Mouse (Mus musculus) layer of hippocampus, adult 9-10 months (tissue): ENCODE data around the gene Ube2s.
"Not testable (repeated sequence)": the region's sequence is repeated elsewhere in the genome, so short reads cannot be mapped to it uniquely, and the experiment has no call there.

Experiments used
- DNase-seq: peaks from one replicate; pipeline ENCODE4 v3.0.0; 2022; ENCODE audit warnings: low spot score

Gene Ube2s

GRCm38 (mm10) chr7:4812303-4813104 lies at the start of gene Ube2s:
Ube2s (minus strand) TSS chr7:4812590.
- DNase-seq, result peak; percentile 98

DNA sequence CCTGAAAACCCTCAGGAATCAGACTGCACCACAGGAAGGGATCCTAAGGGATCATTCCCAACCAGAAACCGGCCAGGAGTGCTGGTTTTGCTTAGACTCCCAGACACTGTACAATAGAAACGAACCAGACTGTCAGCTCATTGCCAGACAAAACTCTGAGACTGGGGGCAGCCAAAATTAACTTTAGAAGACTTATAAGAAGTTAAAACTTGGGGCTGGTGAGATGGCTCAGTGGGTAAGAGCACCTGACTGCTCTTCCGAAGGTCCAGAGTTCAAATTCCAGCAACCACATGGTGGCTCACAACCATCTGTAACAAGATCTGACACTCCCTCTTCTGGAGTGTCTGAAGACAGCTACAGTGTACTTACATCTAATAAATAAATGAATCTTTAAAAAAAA lies 48.5 kb upstream of the Ube2s start:
- DNase-seq, result not testable (repeated sequence)

DNA sequence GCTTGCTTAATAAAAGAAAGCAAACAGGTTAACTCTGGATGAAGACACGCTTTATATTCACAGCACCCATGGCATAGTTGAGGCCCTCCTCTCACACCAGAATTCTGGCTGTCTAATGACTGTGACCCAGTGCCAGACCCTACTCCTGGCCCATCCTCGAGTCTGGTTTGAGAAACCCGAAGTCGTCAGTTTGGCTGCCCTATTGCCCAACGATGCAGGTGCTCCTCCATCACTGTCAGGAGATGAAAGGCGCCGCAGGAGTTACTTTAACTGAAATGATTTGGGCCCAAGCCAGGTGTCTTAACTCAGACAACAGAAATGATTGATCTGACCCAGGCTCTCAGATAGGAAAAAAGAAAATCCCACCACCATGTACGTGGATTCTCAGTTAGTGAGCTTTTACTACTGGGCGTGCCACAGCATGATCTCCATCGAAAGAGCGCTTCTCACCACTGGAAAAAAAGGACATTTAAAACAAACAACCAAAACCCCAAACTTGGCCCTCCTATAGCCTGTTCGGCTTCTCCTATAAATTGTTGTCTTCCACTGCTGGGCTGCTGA lies 47.1 kb upstream of the Ube2s start:
- DNase-seq, result no peak

GRCm38 (mm10) chr7:4857321-4857720 lies 44.9 kb upstream of the Ube2s start:
- DNase-seq, result no peak

DNA sequence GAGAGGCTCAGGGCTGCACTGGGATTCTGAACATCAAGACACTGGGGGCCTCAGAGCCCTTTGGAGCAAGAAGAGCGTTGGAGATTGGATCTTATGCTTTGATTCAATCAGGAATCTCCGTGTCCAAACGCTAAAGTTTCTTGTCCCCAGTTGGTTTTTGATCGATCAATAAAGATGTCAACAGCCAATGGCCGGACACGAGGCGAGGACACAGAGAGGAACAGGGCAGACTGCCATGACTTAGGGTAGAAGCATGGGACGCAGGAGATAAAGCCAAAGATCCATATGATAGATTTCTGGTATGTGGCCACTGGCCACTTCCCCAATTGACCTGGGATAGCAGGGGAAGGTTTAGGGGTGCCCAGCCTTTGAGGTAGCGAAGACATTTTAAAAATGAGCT lies 44.1 kb upstream of the Ube2s start:
- DNase-seq, result no peak

DNA sequence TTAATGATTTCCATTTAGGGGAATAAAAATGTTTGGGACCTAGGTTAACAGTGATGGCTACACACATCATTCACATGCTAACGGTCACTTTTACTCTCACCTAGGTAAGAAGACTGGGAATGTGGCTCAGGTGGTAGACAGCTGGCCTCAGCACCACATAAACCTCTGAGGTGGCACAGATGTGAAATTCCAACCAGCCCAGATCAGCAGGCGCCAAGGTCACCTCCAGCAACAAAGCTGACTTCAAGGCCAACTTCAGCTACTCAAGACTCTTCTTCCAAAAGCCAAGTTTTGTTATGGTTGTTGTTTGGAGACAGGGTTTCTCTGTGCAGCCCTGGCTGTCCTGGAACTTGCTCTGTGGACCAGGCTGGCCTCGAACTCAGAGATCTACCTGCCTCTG lies 41.2 kb upstream of the Ube2s start:
- no peak for DNase-seq

- no peak for DNase-seq
Observed at GRCm38 (mm10) chr7:4851315-4851688, 38.9 kb upstream of the Ube2s start.

- no peak for DNase-seq
Observed at GRCm38 (mm10) chr7:4850621-4851314, 38.4 kb upstream of the Ube2s start.

- no peak for DNase-seq
Observed at GRCm38 (mm10) chr7:4849372-4849771, 37.0 kb upstream of the Ube2s start.

- peak; percentile 76 for DNase-seq
Observed at GRCm38 (mm10) chr7:4844917-4845309, 32.5 kb upstream of the Ube2s start.

- DNase-seq, result no peak
Observed at GRCm38 (mm10) chr7:4844245-4844916, 32.0 kb upstream of the Ube2s start, which contains the start of gene Shisa7. Shisa7 (minus strand) TSS chr7:4844696.

GRCm38 (mm10) chr7:4843604-4844244 lies 31.3 kb upstream of the Ube2s start:
- DNase-seq, result no peak

DNA sequence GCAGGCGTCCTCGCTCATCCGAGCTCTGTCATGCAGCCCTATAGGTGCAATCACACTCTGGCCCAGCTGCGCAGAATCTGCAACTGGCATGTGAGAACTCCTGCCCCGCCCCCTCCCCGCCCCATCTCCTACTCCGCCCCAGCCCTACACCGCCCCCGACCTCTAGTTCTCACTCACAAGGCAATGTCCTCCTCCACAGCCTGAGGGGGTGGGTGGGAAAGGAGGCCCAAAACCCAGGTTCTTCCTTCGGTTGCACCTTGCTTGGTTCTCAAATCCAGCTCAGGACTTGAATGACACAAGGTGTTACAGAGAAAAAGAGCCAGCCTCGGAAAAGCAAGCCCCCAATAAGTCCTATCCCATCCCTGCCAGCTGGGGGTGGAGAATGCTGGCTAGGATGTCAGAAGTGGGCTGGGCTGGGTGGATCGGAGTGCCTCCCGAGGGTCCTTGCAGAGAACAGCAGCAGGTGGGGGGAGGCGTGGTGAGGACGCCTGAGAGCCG lies 30.3 kb upstream of the Ube2s start:
- DNase-seq, result no peak

DNA sequence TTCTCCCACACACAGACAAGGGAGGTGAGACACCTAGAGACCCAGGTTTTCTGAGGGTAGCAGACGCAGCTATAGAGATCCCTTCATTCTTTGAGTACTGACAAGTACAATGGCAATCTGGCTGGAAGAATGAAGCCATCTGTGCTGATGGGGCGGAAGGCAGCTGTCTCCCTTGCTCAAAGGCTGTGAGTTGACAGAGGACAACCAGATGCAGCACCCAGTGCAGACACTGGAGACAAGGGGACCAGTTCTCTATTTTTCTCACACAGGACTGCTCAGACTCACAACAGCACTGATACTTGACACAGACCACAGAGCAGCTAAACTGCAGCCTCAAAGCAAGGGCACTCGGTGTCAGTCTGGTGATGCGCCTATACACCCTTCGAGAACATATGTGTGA lies 29.7 kb upstream of the Ube2s start:
- DNase-seq, result peak; percentile 67

GRCm38 (mm10) chr7:4837639-4838038 lies 25.2 kb upstream of the Ube2s start:
- DNase-seq, result no peak

GRCm38 (mm10) chr7:4836351-4836792 lies 24.0 kb upstream of the Ube2s start:
- no peak for DNase-seq

DNA sequence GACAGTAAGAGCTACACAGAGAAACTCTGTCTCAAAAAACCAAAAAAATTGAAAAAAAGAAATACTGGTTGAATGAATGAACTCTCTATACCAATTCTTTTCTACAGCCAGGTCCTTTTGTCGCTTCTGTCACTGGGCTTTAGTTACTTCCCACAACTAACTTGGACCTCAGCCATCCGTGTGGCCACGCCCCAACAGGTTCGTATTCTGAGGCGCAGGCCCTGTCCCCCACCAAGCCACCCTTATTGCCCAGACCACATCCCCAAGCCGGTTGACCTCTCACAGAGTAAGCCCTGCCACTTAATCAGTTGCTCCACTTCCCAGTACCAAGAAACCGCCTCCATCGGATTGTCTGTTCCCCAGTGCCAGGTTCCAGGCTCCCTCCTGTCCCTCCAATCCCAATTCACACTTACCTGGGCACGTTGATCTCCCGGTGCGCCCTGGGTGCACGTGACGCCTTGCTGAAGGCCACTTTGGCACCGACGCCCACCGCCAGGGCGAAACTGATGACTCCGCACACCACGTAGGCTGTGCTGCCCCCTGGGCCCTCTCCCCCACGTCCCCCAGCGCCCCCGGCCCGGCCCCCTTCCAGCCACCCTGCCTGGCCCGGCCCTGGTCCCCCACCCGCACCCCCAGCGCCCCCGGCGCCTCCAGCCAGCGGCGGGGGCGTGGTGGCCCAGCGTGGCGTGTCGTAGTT lies 23.4 kb upstream of the Ube2s start:
- DNase-seq, result no peak

- no peak for DNase-seq
Observed at GRCm38 (mm10) chr7:4830476-4830875, 18.1 kb upstream of the Ube2s start.

GRCm38 (mm10) chr7:4825365-4825764 lies 13.0 kb upstream of the Ube2s start:
- DNase-seq, result no peak

- no peak for DNase-seq
Observed at GRCm38 (mm10) chr7:4822162-4822907, 9.9 kb upstream of the Ube2s start.

DNA sequence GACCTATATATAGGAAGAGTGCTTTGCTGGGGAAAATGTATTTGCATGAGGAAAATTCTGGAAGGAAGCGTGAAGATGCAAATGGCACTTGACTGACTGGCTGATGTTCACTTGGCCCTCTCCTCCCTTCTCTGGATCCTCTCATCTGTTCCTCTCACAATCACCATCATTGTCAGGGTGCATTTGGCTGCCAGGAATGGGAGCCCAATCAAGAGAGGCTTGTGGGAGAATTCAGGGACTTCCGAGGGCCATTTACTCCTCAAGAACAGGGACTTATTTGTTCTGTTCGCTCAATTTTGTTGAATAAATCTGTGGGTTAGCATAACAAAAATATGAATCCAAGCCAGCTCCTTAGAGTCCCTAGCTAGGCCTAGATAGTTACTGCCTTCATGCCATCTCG lies 9.3 kb upstream of the Ube2s start:
- DNase-seq, result no peak
